Mouse (Mus musculus) CD8-positive naive resting alpha-beta T cell, adult 57 days (primary cell): ENCODE results near the gene Sgsh. TPM values are rescaled to one million over a fixed set of nuclear protein-coding genes. Genes with fewer than 3 reads are reported as not detected.

Experiments
- total RNA-seq: library from RNA; stranded (reverse); gene quantifications from one replicate; pipeline ENCODE4 v1.2.4, GENCODE M21; 2023

Gene Sgsh
- total RNA-seq: 24.3 TPM

GRCm38 (mm10) chr11:119355443-119356385 lies at the start of gene Sgsh, which contains the start of gene Slc26a11:
Gene Sgsh (minus strand): TSS chr11:119355536.
Gene Slc26a11 (plus strand): TSS chr11:119355557.

GRCm38 (mm10) chr11:119392800-119393482 lies 37.6 kb upstream of the Sgsh start, which contains the start of gene Rnf213:
Gene Rnf213 (plus strand): TSS chr11:119393100.

DNA sequence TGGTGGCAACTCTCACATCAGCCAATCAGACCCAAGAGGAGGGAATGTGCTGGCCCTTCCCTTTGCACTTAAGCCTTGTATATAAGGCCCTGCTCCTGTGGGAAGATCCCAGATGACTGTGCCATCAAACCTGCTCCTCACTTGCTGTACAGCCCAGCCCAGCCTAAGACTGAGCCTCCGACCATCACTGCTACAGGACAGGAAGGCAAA lies 47.8 kb downstream of the Sgsh start, which contains the start of gene Card14:
Card14 (plus strand) TSS at position 111 of the 210 bp plus-strand sequence.

GRCm38 (mm10) chr11:119299391-119300245 lies 55.7 kb downstream of the Sgsh start, which contains the start of gene Eif4a3:
Gene Eif4a3 (minus strand): TSS chr11:119300089.

Other genes with a start within 250 kb of the Sgsh start
- gene Tbc1d16, start 127.0 kb downstream of the Sgsh start, total RNA-seq: 2.6 TPM
- gene Ccdc40, start 127.0 kb downstream of the Sgsh start, total RNA-seq: 0.40 TPM
- gene Gaa, start 87.6 kb downstream of the Sgsh start, total RNA-seq: 42.1 TPM
- gene Eif4a3, start 55.4 kb downstream of the Sgsh start, total RNA-seq: 159 TPM
- gene Card14, start 47.8 kb downstream of the Sgsh start, total RNA-seq: not detected
- gene Slc26a11, start within 50 bp of the Sgsh start, total RNA-seq: 29.6 TPM
- 146 TPM for gene Rnf213, start 37.6 kb upstream of the Sgsh start, total RNA-seq
- 32.5 TPM for gene Endov, start 135.8 kb upstream of the Sgsh start, total RNA-seq
- 0.09 TPM for gene Nptx1, start 192.2 kb upstream of the Sgsh start, total RNA-seq
- gene Rptor, start 247.4 kb upstream of the Sgsh start, total RNA-seq: 80.3 TPM